8 mouse cellular contexts compared by ENCODE assay signal in the genomic region with DNA sequence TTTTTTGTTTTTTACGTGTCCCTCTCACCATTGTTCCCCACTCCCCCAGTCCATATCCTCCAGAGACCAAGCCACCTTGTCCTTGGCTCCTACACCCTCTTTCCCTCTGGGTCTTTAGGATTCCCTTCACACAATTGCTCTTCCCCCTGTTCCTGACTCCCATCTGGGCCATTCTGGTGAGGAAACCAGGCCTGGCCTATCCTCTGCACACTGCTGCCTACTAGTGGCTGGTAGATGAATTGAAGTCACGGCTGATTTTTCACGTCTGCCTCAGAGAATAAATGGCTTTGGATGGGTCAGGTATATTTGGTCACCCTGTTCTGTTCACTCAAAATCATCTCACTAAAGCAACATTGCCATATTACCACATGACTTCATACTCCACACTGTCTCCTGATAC. TPM values are rescaled to one million over a fixed set of nuclear protein-coding genes. Genes with fewer than 3 reads are reported as not detected.
DNase-seq lines count a peak whose midpoint lies in the region; ATAC-seq lines count a peak whose summit lies in the region.

No protein-coding gene starts in this region.

- whole genome bisulfite sequencing in midbrain, embryonic 11.5 days = 49% methylated on average over 3 of the region's 3 CpGs
- 47% methylated on average over 3 of the region's 3 CpGs for WGBS in midbrain, embryonic 16.5 days

- DNase-seq in cerebellum, adult 9-10 months = peak; percentile 36
- DNase-seq in cerebellum, adult 11-12 months = no peak
- peak; percentile 95 for DNase-seq in midbrain, embryonic 11.5 days (ENCODE audit: low spot score, missing footprints)
- peak; percentile 84 for DNase-seq in embryo, embryonic 10.5 days (ENCODE audit: low spot score)
- peak; percentile 48 to 61 for DNase-seq in lung, adult 18-20 months
- DNase-seq in thymus, postnatal 36 days = peak; percentile 33 to 38
- no peak for DNase-seq in left cerebral cortex, adult 9 months (ENCODE audit: low spot score in 2 of 2)

- peaks cover 13% of the 10 kb centered on the region for H3K36me3 ChIP-seq in midbrain, embryonic 11.5 days (ENCODE audit: control insufficient read depth, insufficient read depth, low read length)
- peaks cover 6% of the 10 kb centered on the region; the same call in 1 of the 2 replicates for H3K36me3 ChIP-seq in midbrain, embryonic 16.5 days (ENCODE audit: control insufficient read depth, insufficient read depth, low read length)

- H3K27me3 ChIP-seq in midbrain, embryonic 11.5 days (ENCODE audit: control insufficient read depth, insufficient read depth, low read length) = no peaks in the 10 kb centered on the region
- H3K27me3 ChIP-seq in midbrain, embryonic 16.5 days (ENCODE audit: control insufficient read depth, insufficient read depth, low read depth, low read length) = no peaks in the 10 kb centered on the region

- no peak overlapping the region for H3K27ac ChIP-seq in midbrain, embryonic 11.5 days (ENCODE audit: low read depth, low read length)
- no peak overlapping the region for H3K27ac ChIP-seq in midbrain, embryonic 16.5 days (ENCODE audit: low read length)

- H3K4me1 ChIP-seq in midbrain, embryonic 11.5 days (ENCODE audit: control insufficient read depth, insufficient read depth, low read length) = peaks cover 6% of the 10 kb centered on the region
- H3K4me1 ChIP-seq in midbrain, embryonic 16.5 days (ENCODE audit: control insufficient read depth, insufficient read depth, low read length) = peaks cover 10% of the 10 kb centered on the region

- H3K4me2 ChIP-seq in midbrain, embryonic 11.5 days = no peak overlapping the region
- no peak overlapping the region for H3K4me2 ChIP-seq in midbrain, embryonic 16.5 days (ENCODE audit: low read length)

- H3K9me3 ChIP-seq in midbrain, embryonic 11.5 days (ENCODE audit: control insufficient read depth, low read length) = no peaks in the 10 kb centered on the region
- H3K9me3 ChIP-seq in midbrain, embryonic 16.5 days (replicated peaks; ENCODE audit: control insufficient read depth, low read length, poor library complexity, severe bottlenecking) = no peaks in the 10 kb centered on the region

- H3K9ac ChIP-seq in midbrain, embryonic 11.5 days (ENCODE audit: low read length) = no peak overlapping the region
- no peak overlapping the region for H3K9ac ChIP-seq in midbrain, embryonic 16.5 days (ENCODE audit: low read depth, low read length)

- H3K4me3 ChIP-seq in midbrain, embryonic 11.5 days (ENCODE audit: low read depth, low read length) = no peak overlapping the region
- H3K4me3 ChIP-seq in midbrain, embryonic 16.5 days (ENCODE audit: low read depth, low read length) = no peak overlapping the region

- no peak for ATAC-seq in midbrain, embryonic 11.5 days (ENCODE audit: low FRiP score)
- ATAC-seq in midbrain, embryonic 16.5 days = no peak

RNA-seq across cellular contexts. Expression of a gene that starts 31.6 kb away (rescaled TPM):
- polyA plus RNA-seq in midbrain, embryonic 11.5 days (2014; fragmentation: Nextera tagmentation; extraction: Ambion mirVana) = 152 and 158 TPM in 2 replicates
- polyA plus RNA-seq in midbrain, embryonic 16.5 days (2015; fragmentation: Nextera tagmentation; extraction: Ambion mirVana) = 90.7 and 91.6 TPM in 2 replicates

RNA-seq across cellular contexts. Expression of a gene that starts 33.9 kb away (rescaled TPM):
- polyA plus RNA-seq in midbrain, embryonic 11.5 days (2014; fragmentation: Nextera tagmentation; extraction: Ambion mirVana) = 7.7 and 9.0 TPM in 2 replicates
- polyA plus RNA-seq in midbrain, embryonic 16.5 days (2015; fragmentation: Nextera tagmentation; extraction: Ambion mirVana) = 4.0 and 6.1 TPM in 2 replicates

RNA-seq across cellular contexts. Expression of a gene that starts 49.7 kb away (rescaled TPM):
- 7.7 and 9.3 TPM in 2 replicates for polyA plus RNA-seq in midbrain, embryonic 11.5 days (2014; fragmentation: Nextera tagmentation; extraction: Ambion mirVana)
- polyA plus RNA-seq in midbrain, embryonic 16.5 days (2015; fragmentation: Nextera tagmentation; extraction: Ambion mirVana) = 0.14 and 0.52 TPM in 2 replicates

RNA-seq across cellular contexts. Expression of a gene that starts 55.0 kb away (rescaled TPM):
- polyA plus RNA-seq in midbrain, embryonic 11.5 days (2014; fragmentation: Nextera tagmentation; extraction: Ambion mirVana) = 173 and 179 TPM in 2 replicates
- 220 and 230 TPM in 2 replicates for polyA plus RNA-seq in midbrain, embryonic 16.5 days (2015; fragmentation: Nextera tagmentation; extraction: Ambion mirVana)

Comparison
In these comparisons a context has a peak if more than half of its experiments do, and no peak if none do; other contexts are left out.
1. DNase-seq: peak in cerebellum, adult 9-10 months (single experiment), midbrain, embryonic 11.5 days (single experiment), embryo, embryonic 10.5 days (single experiment), lung, adult 18-20 months (2 of 2) and thymus, postnatal 36 days (2 of 2); none in cerebellum, adult 11-12 months (single experiment) and left cerebral cortex, adult 9 months (0 of 2).